Mouse (Mus musculus): Measurements from ENCODE around the gene Nwd2.

Nwd2 gene

DNA sequence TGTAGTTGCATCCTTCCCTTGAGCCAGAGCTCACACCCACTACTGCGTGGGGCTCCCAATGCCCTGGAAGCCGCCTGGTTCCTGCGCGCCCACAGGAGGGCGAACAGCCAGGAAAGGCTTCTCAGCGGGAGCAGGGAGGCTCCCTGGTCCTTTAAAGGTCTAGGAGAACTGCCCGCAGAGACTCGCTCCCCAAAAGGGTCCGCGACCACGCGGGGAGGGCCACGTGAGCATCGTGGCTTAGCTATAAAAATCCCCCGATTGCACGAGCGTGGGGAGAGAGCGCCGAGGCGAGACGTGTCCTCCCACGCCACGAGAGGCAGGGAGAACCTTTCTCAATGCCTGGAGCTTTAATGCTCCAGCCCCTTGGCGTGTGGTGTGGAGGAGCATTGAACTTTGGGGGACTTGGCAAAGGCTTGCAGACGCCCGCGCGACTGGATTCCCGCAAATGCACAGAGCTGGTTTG is at the start of gene Nwd2:
Gene Nwd2 (plus strand): TSS at position 33 of the 463 bp plus-strand sequence.
- DNase-seq (ENCODE audit: low read depth, low spot score): no peak

DNA sequence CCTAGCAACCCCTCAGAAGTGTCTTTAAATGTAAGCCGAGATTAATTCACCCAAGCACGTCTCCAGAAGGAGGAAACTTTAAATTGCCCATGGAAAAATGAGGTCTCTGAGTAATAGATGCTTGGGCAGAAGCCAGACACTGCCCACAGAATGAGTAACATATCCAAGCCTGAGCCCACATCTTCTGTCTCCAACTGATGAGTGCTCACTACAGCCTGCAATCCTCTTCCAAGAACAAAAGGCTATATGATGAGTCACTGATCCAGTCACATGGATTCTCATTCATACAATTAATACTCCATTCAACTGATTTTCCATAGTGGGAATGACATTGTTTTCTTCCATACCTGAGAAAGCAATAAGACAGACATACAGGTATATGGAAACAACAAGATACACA is 41.5 kb upstream of the Nwd2 start:
- no peak for DNase-seq (ENCODE audit: low read depth, low spot score)

DNA sequence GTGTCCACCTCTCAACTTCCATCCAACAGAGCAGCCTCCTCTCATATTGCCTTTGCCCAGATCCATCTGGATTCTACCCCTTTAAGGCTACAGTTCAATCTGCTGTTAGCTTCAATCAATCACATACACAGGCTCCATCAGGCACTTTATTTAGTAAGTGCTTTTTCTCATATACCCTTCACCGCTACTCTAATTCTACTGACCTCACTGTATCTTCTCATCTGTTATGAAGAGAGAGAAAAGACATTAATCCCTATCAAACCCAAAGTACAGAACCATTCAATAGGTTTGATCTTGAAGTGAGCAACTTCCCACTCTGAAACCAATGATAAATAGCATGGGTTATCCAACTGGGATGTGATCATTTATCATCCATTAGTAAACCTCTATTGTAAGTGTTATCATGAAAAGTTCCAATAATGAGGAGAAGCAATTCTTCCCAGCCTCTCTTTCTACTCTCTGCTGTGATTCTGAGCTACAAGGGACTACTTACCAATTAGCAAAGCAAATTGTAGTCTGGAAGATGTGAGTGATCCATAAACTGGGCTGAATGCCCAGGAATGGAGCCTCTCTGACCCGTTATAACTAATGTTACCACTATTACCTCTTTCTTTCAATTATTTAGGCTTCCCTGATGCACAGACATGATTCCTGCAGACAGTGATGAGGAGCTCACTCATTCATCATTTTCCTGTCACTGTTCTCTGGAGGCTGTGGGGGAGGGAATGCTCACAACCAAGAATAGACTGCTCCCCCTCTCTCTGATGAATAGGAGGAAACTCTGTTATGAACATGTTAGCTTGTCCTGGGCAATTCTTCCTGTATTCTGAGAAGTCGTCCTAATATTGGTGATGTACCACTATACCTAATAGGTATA is 31.9 kb upstream of the Nwd2 start:
- DNase-seq (ENCODE audit: low read depth, low spot score): no peak

DNA sequence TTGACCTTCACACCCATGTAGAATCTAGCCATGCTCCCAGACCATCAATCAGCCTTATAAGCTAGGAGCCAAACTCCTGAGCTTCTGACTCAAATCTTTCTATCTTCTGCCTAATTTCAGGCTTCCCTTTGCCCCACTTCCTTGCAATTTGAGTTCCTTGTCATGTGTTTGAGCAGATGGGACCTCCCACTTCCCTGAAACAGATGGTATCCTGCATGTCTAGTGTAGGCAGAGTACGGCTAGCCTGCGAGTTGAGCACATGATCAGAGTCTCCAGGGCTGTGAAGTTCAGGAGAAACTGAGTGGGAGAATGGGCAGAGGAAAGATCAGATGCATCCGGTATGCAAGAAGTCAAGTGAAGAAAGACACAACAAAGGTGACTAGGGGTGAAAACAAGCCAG is 24.8 kb upstream of the Nwd2 start:
- DNase-seq (ENCODE audit: low read depth, low spot score): no peak

DNA sequence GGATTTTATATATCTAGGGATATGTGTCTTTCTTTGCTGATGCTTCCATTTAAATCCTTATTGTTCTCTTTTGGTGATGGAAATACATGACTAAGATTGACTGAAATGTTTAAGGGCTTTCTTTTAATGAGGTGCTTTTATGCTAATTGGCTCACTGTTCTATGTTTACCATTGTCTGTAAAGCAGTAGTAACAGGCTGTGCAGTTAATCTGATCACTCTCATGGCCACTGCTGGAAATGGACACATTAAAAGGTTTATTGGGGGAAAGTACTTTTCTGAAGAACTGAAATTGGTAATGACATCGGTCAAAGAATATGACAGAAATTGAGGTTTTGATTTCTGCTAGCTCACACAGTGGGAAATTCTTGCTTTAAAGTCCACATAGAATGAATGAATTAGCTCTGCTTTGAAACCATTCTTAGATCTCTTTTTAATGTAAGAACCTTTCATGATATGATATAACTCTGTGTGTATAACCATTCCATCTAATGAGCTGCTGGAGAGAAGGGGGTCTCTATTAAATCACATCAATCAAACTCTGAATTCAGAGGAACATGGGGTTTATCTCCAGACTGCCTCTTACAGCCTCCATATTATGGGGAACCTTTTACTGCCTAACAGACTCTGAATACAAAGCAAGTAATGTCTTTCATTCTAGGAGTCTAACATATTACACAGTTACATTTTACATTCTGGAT is 20.9 kb upstream of the Nwd2 start:
- DNase-seq (ENCODE audit: low read depth, low spot score): no peak

DNA sequence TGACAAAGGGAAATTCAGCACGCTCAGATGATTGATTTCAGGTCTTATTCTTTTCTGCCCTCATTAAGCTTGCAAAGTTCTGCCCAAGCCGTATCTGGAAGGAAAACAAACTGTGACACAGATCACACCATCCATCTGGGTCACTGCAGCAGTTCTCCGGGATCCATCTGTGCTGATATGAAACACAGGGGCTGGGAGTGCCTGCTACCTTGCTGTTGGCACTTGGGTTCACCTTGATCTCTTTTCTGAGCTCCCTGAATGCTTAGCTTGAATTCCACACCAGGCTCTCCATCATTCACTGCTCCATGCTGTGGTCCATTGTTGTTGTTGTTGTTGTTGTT is 20.4 kb upstream of the Nwd2 start:
- no peak for DNase-seq (ENCODE audit: low read depth, low spot score)

- DNase-seq (ENCODE audit: low read depth, low spot score): no peak
These were observed 14.3 kb upstream of the Nwd2 start for GRCm38 (mm10) chr5:63634636-63635035.

- no peak for DNase-seq (ENCODE audit: low read depth, low spot score)
These were observed 715 bp upstream of the Nwd2 start for GRCm38 (mm10) chr5:63648187-63648586.

GRCm38 (mm10) chr5:63649533-63650464 is 897 bp downstream of the Nwd2 start:
- DNase-seq (ENCODE audit: low read depth, low spot score): no peak

DNA sequence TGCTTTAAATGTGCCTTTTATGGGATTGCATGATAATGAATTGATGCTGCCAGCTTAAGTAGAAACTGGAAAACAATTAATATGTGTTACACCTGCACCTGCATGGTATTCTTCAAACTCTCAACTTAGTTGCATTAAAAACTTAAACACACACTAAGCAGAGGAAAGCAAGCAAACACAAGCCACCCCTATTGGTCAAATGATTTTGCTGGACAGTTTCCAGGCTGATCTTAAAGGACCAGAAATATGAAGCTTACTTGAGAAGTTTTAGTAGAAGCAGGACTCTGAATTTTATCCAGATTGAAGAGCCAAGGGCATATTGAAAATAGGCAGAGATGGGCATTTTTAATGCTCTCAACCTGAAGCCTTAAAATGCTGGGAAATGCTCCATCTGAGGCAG is 2.9 kb downstream of the Nwd2 start:
- DNase-seq (ENCODE audit: low read depth, low spot score): no peak

- no peak for DNase-seq (ENCODE audit: low read depth, low spot score)
These were observed 3.8 kb downstream of the Nwd2 start for GRCm38 (mm10) chr5:63652705-63653104.

DNA sequence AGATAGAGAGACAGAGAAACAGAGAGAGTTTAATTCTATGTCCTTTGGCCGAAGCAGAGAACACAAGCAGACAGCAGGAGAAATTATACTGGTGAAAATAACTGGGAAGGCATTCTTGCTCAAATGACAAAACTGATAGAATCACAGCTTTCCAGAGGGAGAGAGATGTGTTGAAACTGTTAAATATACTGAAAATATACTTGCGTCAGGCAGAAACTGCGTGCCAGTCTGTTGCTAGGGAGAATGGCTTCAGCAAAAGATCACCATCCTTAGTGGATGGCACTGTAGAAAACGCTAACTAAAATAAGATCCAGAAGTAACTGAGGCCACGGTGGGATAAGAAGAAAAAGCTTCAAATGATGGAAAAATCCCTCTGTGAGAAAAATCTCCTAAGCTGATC is 18.0 kb downstream of the Nwd2 start:
- DNase-seq (ENCODE audit: low read depth, low spot score): no peak

- DNase-seq (ENCODE audit: low read depth, low spot score): no peak
These were observed 27.0 kb downstream of the Nwd2 start for GRCm38 (mm10) chr5:63675934-63676333.

DNA sequence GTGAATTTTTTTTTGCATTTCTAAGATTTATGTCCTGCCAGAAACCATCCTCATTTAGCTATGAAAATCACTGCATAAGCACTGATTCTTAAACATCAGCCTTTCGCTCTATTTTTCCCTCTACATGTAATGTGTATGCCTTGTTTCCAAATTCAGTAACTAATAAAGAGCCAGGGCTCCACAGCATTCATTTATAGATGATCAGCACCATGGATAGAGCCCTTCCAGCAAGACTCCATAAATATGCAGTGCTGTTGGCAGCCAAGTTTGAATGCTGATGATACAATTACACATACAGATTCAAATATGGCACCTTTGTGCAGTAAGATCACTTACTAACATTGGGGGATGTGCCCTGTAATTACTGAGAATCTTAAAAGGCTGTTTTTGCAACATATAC is 40.2 kb downstream of the Nwd2 start:
- no peak for DNase-seq (ENCODE audit: low read depth, low spot score)

- no peak for DNase-seq (ENCODE audit: low read depth, low spot score)
These were observed 47.9 kb downstream of the Nwd2 start for GRCm38 (mm10) chr5:63696784-63697183.

DNA sequence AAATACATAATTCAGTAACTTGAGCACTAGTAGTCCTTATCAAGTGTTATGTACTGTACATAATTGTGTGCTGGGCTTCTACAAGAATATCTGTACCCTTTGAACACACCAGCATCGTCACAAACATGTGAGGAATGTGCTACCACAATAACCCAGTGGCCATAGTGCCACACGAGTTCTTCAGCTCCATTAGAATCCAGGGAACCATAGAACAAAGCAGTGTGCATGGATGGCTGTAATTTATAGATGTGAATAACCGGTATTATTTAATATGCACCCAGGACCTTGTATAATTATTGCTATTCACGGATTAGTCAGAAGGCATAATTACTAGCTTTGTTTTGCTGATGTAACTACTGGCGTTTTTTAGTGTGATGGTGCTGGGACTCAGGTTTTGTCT is 48.3 kb downstream of the Nwd2 start:
- DNase-seq (ENCODE audit: low read depth, low spot score): no peak

GRCm38 (mm10) chr5:63728955-63729354 is 80.1 kb downstream of the Nwd2 start:
- no peak for DNase-seq (ENCODE audit: low read depth, low spot score)

GRCm38 (mm10) chr5:63735521-63735920 is 86.6 kb downstream of the Nwd2 start:
- DNase-seq (ENCODE audit: low read depth, low spot score): no peak

- DNase-seq (ENCODE audit: low read depth, low spot score): no peak
These were observed 94.5 kb downstream of the Nwd2 start for GRCm38 (mm10) chr5:63743426-63743825.

- no peak for DNase-seq (ENCODE audit: low read depth, low spot score)
These were observed 99.4 kb downstream of the Nwd2 start for GRCm38 (mm10) chr5:63748299-63748698.

GRCm38 (mm10) chr5:63748759-63749158 is 99.9 kb downstream of the Nwd2 start:
- DNase-seq (ENCODE audit: low read depth, low spot score): no peak

Data from CD4-positive helper T cell, adult 2 months (primary cell).